Mouse (Mus musculus): ENCODE results near the gene Ankrd6. TPM values are rescaled to one million over a fixed set of nuclear protein-coding genes. Genes with fewer than 3 reads are reported as not detected.

The Ankrd6 gene
- polyA plus RNA-seq, 1 experiment: 0.63 TPM

GRCm38 (mm10) chr4:32886479-32886878, 64.2 kb downstream of the Ankrd6 start:
- Histone ChIP-seq H3K4me3 (ENCODE audit: insufficient read depth, poor library complexity, severe bottlenecking) (no peak overlapping the region), H3ac (ENCODE audit: control insufficient read depth, insufficient read length, low read depth) (no peak overlapping the region), H3K36me3 (ENCODE audit: control insufficient read depth, insufficient read depth) (no peaks in the 10 kb centered on the region), H3K79me3 (ENCODE audit: low read depth) (no peaks in the 10 kb centered on the region), H3K79me2 (ENCODE audit: control insufficient read depth, insufficient read depth) (no peaks in the 10 kb centered on the region), H3K27me3 (ENCODE audit: control insufficient read depth, insufficient read depth, insufficient read length) (no peaks in the 10 kb centered on the region)
- TF ChIP-seq USF1 (IDR thresholded peaks at IDR 0.05; ENCODE audit: low read depth) (no peak), CEBPB (IDR thresholded peaks at IDR 0.05; ENCODE audit: low read depth) (no peak), MAX (IDR thresholded peaks at IDR 0.05) (no peak), MYOG (IDR thresholded peaks at IDR 0.05; ENCODE audit: control insufficient read depth, extremely low read depth, insufficient read length) (no peak), MYOD1 (IDR thresholded peaks at IDR 0.05; ENCODE audit: control insufficient read depth, insufficient read length, low read depth) (no peak), CTCF (IDR thresholded peaks at IDR 0.05; ENCODE audit: control insufficient read depth, insufficient read depth, insufficient read length) (no peak), FOSL1 (IDR thresholded peaks at IDR 0.05; ENCODE audit: insufficient read depth, low read length, poor library complexity, severe bottlenecking) (no peak)

- no peaks in the 10 kb centered on the region for H3K27me3 ChIP-seq (ENCODE audit: control insufficient read depth, insufficient read depth, insufficient read length)
- H3K79me3 ChIP-seq (ENCODE audit: low read depth): no peaks in the 10 kb centered on the region
- no peak overlapping the region for H3ac ChIP-seq (ENCODE audit: control insufficient read depth, insufficient read length, low read depth)
- H3K4me3 ChIP-seq (ENCODE audit: insufficient read depth, poor library complexity, severe bottlenecking): no peak overlapping the region
- no peaks in the 10 kb centered on the region for H3K79me2 ChIP-seq (ENCODE audit: control insufficient read depth, insufficient read depth)
- TF ChIP-seq FOSL1 (IDR thresholded peaks at IDR 0.05; ENCODE audit: insufficient read depth, low read length, poor library complexity, severe bottlenecking) (no peak), MYOD1 (IDR thresholded peaks at IDR 0.05; ENCODE audit: control insufficient read depth, insufficient read length, low read depth) (no peak), CEBPB (IDR thresholded peaks at IDR 0.05; ENCODE audit: low read depth) (no peak), USF1 (IDR thresholded peaks at IDR 0.05; ENCODE audit: low read depth) (no peak), CTCF (IDR thresholded peaks at IDR 0.05; ENCODE audit: control insufficient read depth, insufficient read depth, insufficient read length) (no peak), MAX (IDR thresholded peaks at IDR 0.05) (no peak), MYOG (IDR thresholded peaks at IDR 0.05; ENCODE audit: control insufficient read depth, extremely low read depth, insufficient read length) (no peak)
- H3K36me3 ChIP-seq (ENCODE audit: control insufficient read depth, insufficient read depth): no peaks in the 10 kb centered on the region
These were observed 66.0 kb downstream of the Ankrd6 start for GRCm38 (mm10) chr4:32884599-32884998.

- Histone ChIP-seq H3K27me3 (ENCODE audit: control insufficient read depth, insufficient read depth, insufficient read length) (no peaks in the 10 kb centered on the region), H3K79me3 (ENCODE audit: low read depth) (no peaks in the 10 kb centered on the region), H3K36me3 (ENCODE audit: control insufficient read depth, insufficient read depth) (no peaks in the 10 kb centered on the region), H3K79me2 (ENCODE audit: control insufficient read depth, insufficient read depth) (no peaks in the 10 kb centered on the region), H3ac (ENCODE audit: control insufficient read depth, insufficient read length, low read depth) (no peak overlapping the region), H3K4me3 (ENCODE audit: insufficient read depth, poor library complexity, severe bottlenecking) (no peak overlapping the region)
- TF ChIP-seq MYOG (IDR thresholded peaks at IDR 0.05; ENCODE audit: control insufficient read depth, extremely low read depth, insufficient read length) (no peak), MYOD1 (IDR thresholded peaks at IDR 0.05; ENCODE audit: control insufficient read depth, insufficient read length, low read depth) (no peak), CEBPB (IDR thresholded peaks at IDR 0.05; ENCODE audit: low read depth) (no peak), USF1 (IDR thresholded peaks at IDR 0.05; ENCODE audit: low read depth) (no peak), MAX (IDR thresholded peaks at IDR 0.05) (no peak)
These were observed 69.6 kb downstream of the Ankrd6 start for GRCm38 (mm10) chr4:32881001-32881400.

- no peak for TF ChIP-seq MYOG (IDR thresholded peaks at IDR 0.05; ENCODE audit: control insufficient read depth, extremely low read depth, insufficient read length)
- no peak for TF ChIP-seq CTCF (IDR thresholded peaks at IDR 0.05; ENCODE audit: control insufficient read depth, insufficient read depth, insufficient read length)
- TF ChIP-seq MAX (IDR thresholded peaks at IDR 0.05): no peak
- TF ChIP-seq USF1 (IDR thresholded peaks at IDR 0.05; ENCODE audit: low read depth): no peak
- no peaks in the 10 kb centered on the region for H3K36me3 ChIP-seq (ENCODE audit: control insufficient read depth, insufficient read depth)
These were observed 76.0 kb downstream of the Ankrd6 start for GRCm38 (mm10) chr4:32874669-32875068.

GRCm38 (mm10) chr4:32872189-32872749, 78.4 kb downstream of the Ankrd6 start:
- no peaks in the 10 kb centered on the region for H3K36me3 ChIP-seq (ENCODE audit: control insufficient read depth, insufficient read depth)
- H3K4me3 ChIP-seq (ENCODE audit: insufficient read depth, poor library complexity, severe bottlenecking): no peak overlapping the region
- H3K79me2 ChIP-seq (ENCODE audit: control insufficient read depth, insufficient read depth): no peaks in the 10 kb centered on the region
- TF ChIP-seq MYOG (IDR thresholded peaks at IDR 0.05; ENCODE audit: control insufficient read depth, extremely low read depth, insufficient read length) (no peak), USF1 (IDR thresholded peaks at IDR 0.05; ENCODE audit: low read depth) (no peak), FOSL1 (IDR thresholded peaks at IDR 0.05; ENCODE audit: insufficient read depth, low read length, poor library complexity, severe bottlenecking) (no peak), MAX (IDR thresholded peaks at IDR 0.05) (no peak), CEBPB (IDR thresholded peaks at IDR 0.05; ENCODE audit: low read depth) (no peak), MYOD1 (IDR thresholded peaks at IDR 0.05; ENCODE audit: control insufficient read depth, insufficient read length, low read depth) (no peak), CTCF (IDR thresholded peaks at IDR 0.05; ENCODE audit: control insufficient read depth, insufficient read depth, insufficient read length) (no peak)
- no peaks in the 10 kb centered on the region for H3K79me3 ChIP-seq (ENCODE audit: low read depth)
- no peaks in the 10 kb centered on the region for H3K27me3 ChIP-seq (ENCODE audit: control insufficient read depth, insufficient read depth, insufficient read length)
- no peak overlapping the region for H3ac ChIP-seq (ENCODE audit: control insufficient read depth, insufficient read length, low read depth)

More at GRCm38 (mm10) chr4:32874669-32875068, 76.0 kb downstream of the Ankrd6 start:
- no peak overlapping the region for H3ac ChIP-seq (ENCODE audit: control insufficient read depth, insufficient read length, low read depth)
- H3K79me2 ChIP-seq (ENCODE audit: control insufficient read depth, insufficient read depth): no peaks in the 10 kb centered on the region
- H3K4me3 ChIP-seq (ENCODE audit: insufficient read depth, poor library complexity, severe bottlenecking): no peak overlapping the region
- no peaks in the 10 kb centered on the region for H3K27me3 ChIP-seq (ENCODE audit: control insufficient read depth, insufficient read depth, insufficient read length)
- no peaks in the 10 kb centered on the region for H3K79me3 ChIP-seq (ENCODE audit: low read depth)

- Histone ChIP-seq H3K36me3 (ENCODE audit: control insufficient read depth, insufficient read depth) (no peaks in the 10 kb centered on the region), H3K4me3 (ENCODE audit: insufficient read depth, poor library complexity, severe bottlenecking) (no peak overlapping the region), H3K79me2 (ENCODE audit: control insufficient read depth, insufficient read depth) (no peaks in the 10 kb centered on the region), H3K79me3 (ENCODE audit: low read depth) (no peaks in the 10 kb centered on the region), H3K27me3 (ENCODE audit: control insufficient read depth, insufficient read depth, insufficient read length) (no peaks in the 10 kb centered on the region), H3ac (ENCODE audit: control insufficient read depth, insufficient read length, low read depth) (no peak overlapping the region)
- TF ChIP-seq MYOG (IDR thresholded peaks at IDR 0.05; ENCODE audit: control insufficient read depth, extremely low read depth, insufficient read length): no peak
- no peak for TF ChIP-seq CEBPB (IDR thresholded peaks at IDR 0.05; ENCODE audit: low read depth)
- no peak for TF ChIP-seq FOSL1 (IDR thresholded peaks at IDR 0.05; ENCODE audit: insufficient read depth, low read length, poor library complexity, severe bottlenecking)
- TF ChIP-seq MYOD1 (IDR thresholded peaks at IDR 0.05; ENCODE audit: control insufficient read depth, insufficient read length, low read depth): no peak
- TF ChIP-seq USF1 (IDR thresholded peaks at IDR 0.05; ENCODE audit: low read depth): no peak
- no peak for TF ChIP-seq CTCF (IDR thresholded peaks at IDR 0.05; ENCODE audit: control insufficient read depth, insufficient read depth, insufficient read length)
- TF ChIP-seq MAX (IDR thresholded peaks at IDR 0.05): no peak
These were observed 81.3 kb downstream of the Ankrd6 start for GRCm38 (mm10) chr4:32869370-32869769.
